Mouse (Mus musculus) lung, adult 2 months (tissue): ENCODE data around the gene Dock4.

Experiments used
- CTCF ChIP-seq: fragments of 200-500 bp; IDR thresholded peaks from 2 replicates; pipeline ENCODE4 v1.5.1; 2011; ENCODE audit warnings: mild to moderate bottlenecking, low read length, control low read depth; ENCODE audit not compliant: insufficient read depth
- POLR2A ChIP-seq: fragments of 200-500 bp; IDR thresholded peaks from 2 replicates; pipeline ENCODE4 v1.6.1; 2011; ENCODE audit warnings: low read depth, mild to moderate bottlenecking, control low read depth, low read length, borderline replicate concordance; ENCODE audit errors: extremely low read depth

DNA sequence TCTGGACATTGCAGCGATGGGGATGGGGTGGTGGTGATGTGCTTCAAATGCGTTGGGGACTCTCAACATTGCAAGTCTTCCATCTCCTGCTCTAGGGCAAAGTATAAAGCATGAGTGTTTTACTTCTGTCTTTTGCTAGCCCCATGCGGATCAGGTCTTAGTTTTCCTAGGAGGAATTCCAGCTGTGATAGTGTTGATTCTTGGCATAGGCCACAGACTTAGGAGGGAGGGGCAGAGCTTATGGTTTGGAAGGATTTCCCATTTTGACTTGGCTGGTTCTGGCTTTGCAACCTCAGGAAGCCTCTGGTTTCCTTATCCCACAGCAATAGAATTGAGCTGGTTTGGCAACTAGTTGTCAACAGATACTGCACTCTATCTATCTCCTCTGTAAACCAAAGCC is 58.9 kb downstream of the Dock4 start:
- TF ChIP-seq CTCF (no peak), POLR2A (no peak)
